Mouse (Mus musculus): ENCODE measurements around the gene Cfap161. TPM values are rescaled to one million over a fixed set of nuclear protein-coding genes. Genes with fewer than 3 reads are reported as not detected.

Gene Cfap161
- polyA plus RNA-seq, 1 experiment from 2014 or later: not detected

DNA sequence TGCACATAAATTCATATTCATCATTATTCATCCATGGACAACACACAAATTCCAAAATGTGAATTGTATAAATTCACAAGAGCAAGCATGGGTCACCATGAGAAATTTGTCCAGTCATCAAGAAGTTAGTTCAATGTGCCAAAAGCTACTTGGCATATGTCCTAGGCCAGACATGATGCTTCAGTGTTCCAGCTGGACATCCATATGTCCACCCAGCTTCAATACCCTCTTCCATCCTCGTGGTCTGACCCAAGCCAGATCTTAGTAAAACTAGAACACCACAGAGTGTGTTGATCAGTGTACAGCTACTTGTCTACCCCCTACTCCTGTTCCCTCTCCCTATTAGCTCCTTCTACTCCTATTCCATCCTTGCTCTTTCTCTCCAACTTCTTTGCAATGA is 43.6 kb downstream of the Cfap161 start:
- ATAC-seq (ENCODE audit: low FRiP score, low read depth): no peak
- Histone ChIP-seq H3K27ac (no peak overlapping the region), H3K9me3 (no peaks in the 10 kb centered on the region), H3K9ac (no peak overlapping the region), H3K4me1 (no peaks in the 10 kb centered on the region), H3K4me2 (replicated peaks) (no peak overlapping the region), H3K36me3 (no peaks in the 10 kb centered on the region), H3K27me3 (replicated peaks) (no peaks in the 10 kb centered on the region), H3K4me3 (no peak overlapping the region)
- WGBS: 76% methylated on average over 1 of the region's 1 CpGs

DNA sequence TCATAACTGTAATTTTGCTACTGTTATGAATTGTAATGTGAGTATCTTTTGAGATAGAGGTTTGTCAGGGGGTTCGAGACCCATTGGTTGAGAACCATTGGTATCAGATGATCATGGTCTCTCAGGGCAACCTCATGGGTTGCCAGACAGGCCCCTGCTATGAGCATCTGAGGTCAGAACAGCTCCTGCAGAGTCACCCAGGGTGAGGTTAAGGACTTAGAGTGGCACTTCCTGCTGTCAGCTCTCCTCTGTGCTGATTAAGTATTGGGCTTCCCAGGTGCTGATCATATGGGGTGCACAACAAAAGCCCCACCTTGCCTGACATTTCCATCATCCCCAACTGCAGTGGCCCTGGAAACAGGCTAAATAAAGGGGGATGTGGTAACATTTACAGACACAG is 46.3 kb downstream of the Cfap161 start:
- H3K4me1 ChIP-seq: no peaks in the 10 kb centered on the region
- WGBS: 97% methylated on average over 1 of the region's 1 CpGs
- H3K4me3 ChIP-seq: no peak overlapping the region
- H3K27me3 ChIP-seq (replicated peaks): no peaks in the 10 kb centered on the region
- H3K9ac ChIP-seq: no peak overlapping the region
- H3K9me3 ChIP-seq: no peaks in the 10 kb centered on the region
- H3K4me2 ChIP-seq (replicated peaks): no peak overlapping the region
- H3K36me3 ChIP-seq: no peaks in the 10 kb centered on the region
- H3K27ac ChIP-seq: no peak overlapping the region
- no peak for ATAC-seq (ENCODE audit: low FRiP score, low read depth)

DNA sequence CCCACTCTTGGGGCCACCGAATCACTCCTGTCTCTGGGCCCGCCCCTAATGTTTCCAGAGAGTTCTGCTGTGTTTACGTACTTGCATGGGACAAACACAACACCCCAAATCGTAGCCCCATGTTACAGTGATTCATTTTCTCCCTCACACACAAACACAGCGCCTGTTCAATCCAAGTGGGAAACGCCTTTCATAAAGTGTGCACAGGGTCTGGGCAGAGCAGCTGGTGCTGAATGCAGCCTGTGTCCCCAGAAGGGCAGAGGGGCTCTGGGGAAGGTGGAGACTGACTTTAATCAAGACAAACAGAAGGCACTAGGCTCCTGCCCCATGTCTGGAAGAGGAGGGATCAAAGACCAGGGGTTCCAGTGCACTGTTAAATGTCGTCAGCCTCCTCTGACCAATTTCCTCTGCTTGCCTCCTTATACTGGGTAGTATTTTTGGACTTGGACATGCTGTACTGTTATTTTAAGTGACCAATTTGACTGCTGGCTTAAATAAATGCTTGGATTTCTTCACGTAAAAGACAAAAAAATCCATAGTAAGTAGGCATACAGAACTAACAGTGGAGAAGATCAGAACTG is 48.5 kb downstream of the Cfap161 start:
- Histone ChIP-seq H3K27me3 (replicated peaks) (no peaks in the 10 kb centered on the region), H3K27ac (no peak overlapping the region), H3K4me2 (replicated peaks) (0 out of 2 replicates have a peak overlapping the region, but pooled peaks have one; percentile 3), H3K4me1 (no peaks in the 10 kb centered on the region), H3K36me3 (no peaks in the 10 kb centered on the region), H3K9ac (no peak overlapping the region), H3K9me3 (no peaks in the 10 kb centered on the region), H3K4me3 (no peak overlapping the region)
- WGBS: 62% methylated on average over 8 of the region's 8 CpGs
- peak; percentile 21; the same call in 1 of the 2 replicates for ATAC-seq (ENCODE audit: low FRiP score, low read depth)

DNA sequence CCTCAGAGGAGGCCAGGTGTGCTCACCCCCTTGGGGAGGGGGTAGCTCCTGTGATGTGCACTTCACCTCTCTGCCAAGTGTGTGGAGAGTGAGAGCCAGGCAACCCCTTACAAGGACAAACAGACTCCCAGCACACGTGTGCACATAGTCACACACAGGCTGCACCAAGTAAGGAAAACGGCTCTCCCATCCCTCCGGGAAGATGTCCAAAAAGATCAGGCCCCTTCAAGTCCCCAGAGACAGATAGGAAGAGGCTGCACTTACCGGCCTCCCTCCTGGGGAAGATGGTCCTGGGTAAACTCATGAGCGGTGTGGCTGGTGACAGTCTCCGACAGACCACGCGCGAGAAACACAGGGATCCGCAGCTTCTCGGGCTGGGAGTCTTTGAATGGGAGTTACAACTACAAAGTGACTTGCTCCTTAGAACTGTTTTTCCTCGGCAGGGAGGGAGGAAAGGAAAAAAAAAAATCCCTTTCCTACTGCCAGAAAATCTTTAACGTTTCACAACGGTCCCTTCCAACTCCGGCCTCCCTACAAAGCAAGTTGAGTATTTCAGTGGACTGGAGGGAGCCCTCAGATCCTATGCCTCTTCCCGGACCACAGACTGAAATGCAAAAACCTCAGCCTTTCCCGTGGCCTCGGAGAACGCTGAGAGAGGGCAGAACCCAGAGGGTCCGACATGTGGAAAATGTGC is 49.1 kb downstream of the Cfap161 start, which contains the start of gene Il16:
TSS of gene Il16 (minus strand) at position 314 of the 694 bp plus-strand sequence.
- Histone ChIP-seq H3K4me3 (no peak within 1 kb of the TSS), H3K27ac (no peak within 1 kb of the TSS), H3K9ac (no peak within 1 kb of the TSS), H3K4me2 (replicated peaks) (peak within 1 kb of the TSS; percentile 3; the same call in 1 of the 2 replicates), H3K36me3 (no peaks in the 10 kb centered on the region), H3K27me3 (replicated peaks) (no peaks in the 10 kb centered on the region), H3K4me1 (no peaks in the 10 kb centered on the region), H3K9me3 (no peaks in the 10 kb centered on the region)
- 53% methylated on average over 20 of the region's 20 CpGs for WGBS
- 0 out of 2 replicates have a peak, but pooled peaks have one; percentile 17 for ATAC-seq (ENCODE audit: low FRiP score, low read depth)

DNA sequence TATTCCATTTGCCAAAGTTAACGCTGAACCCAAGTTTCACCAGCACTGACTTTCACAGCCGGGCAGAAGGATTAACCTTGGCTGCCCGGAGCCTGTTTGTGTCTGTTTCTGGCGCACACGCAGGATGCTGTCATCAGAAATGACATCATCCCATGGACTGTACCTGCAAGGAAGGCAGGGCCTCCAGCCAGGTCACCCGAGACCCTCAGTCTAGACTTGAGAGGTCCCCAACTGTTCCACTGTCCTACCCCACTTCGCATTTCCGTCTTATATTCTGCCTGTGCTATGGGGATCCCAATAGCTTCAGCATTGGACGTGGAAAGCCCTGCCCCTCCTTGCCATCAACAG is 49.6 kb downstream of the Cfap161 start:
- Histone ChIP-seq H3K27me3 (replicated peaks) (no peaks in the 10 kb centered on the region), H3K4me3 (no peak overlapping the region), H3K36me3 (no peaks in the 10 kb centered on the region), H3K9ac (no peak overlapping the region), H3K4me2 (replicated peaks) (no peak overlapping the region), H3K9me3 (no peaks in the 10 kb centered on the region), H3K4me1 (no peaks in the 10 kb centered on the region), H3K27ac (no peak overlapping the region)
- WGBS: 88% methylated on average over 9 of the region's 9 CpGs
- ATAC-seq (ENCODE audit: low FRiP score, low read depth): peak; percentile 25; the same call in 1 of the 2 replicates

DNA sequence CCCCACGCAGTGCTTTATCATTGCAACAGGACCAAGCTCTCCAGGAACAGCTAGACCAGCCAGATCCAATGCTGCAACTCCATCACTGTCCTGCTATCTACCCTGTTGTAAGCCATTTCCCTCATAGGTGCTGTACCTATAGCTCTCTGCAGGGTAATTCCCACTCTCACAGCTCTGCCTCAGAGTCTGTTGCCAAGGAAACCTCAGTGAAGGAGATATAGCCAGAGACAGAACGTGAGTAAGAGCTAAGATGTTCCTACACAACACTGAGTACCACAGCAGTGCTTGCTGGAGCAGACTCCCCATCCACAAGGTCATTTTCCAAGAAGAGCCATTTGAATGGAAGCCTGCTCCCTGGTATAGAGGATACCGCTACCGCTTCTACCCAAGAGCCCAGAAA is 50.4 kb downstream of the Cfap161 start:
- no peak for ATAC-seq (ENCODE audit: low FRiP score, low read depth)

DNA sequence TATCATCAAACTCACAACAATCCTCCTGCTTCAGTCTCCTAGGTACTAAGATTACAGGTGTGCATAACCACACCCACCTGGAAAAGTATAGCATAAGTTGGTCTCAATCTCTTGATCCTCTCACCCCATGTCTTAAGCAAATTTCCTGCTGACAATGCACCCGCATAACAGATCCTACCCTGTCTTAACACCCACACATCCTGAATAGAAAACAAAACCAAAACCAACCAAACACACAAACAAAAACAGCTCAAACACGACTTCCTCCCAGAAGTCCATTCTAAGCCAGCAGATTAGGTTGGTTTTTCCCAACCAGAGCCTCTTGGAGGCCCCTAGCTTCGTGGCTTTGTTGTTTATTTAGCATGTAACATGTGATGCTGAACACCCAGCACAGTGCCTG is 52.0 kb downstream of the Cfap161 start:
- 63% methylated on average over 3 of the region's 3 CpGs for WGBS
- no peak for ATAC-seq (ENCODE audit: low FRiP score, low read depth)
- Histone ChIP-seq H3K27ac (no peak overlapping the region), H3K9ac (no peak overlapping the region), H3K36me3 (no peaks in the 10 kb centered on the region), H3K4me3 (no peak overlapping the region), H3K9me3 (no peaks in the 10 kb centered on the region), H3K4me2 (replicated peaks) (no peak overlapping the region), H3K27me3 (replicated peaks) (no peaks in the 10 kb centered on the region), H3K4me1 (no peaks in the 10 kb centered on the region)

More for the DNA sequence above, 50.4 kb downstream of the Cfap161 start:
- H3K9me3 ChIP-seq: no peaks in the 10 kb centered on the region
- H3K9ac ChIP-seq: no peak overlapping the region
- H3K4me1 ChIP-seq: no peaks in the 10 kb centered on the region
- H3K36me3 ChIP-seq: no peaks in the 10 kb centered on the region
- no peak overlapping the region for H3K4me3 ChIP-seq
- H3K27me3 ChIP-seq (replicated peaks): no peaks in the 10 kb centered on the region
- no peak overlapping the region for H3K4me2 ChIP-seq (replicated peaks)
- 83% methylated on average over 4 of the region's 4 CpGs for WGBS
- H3K27ac ChIP-seq: no peak overlapping the region

DNA sequence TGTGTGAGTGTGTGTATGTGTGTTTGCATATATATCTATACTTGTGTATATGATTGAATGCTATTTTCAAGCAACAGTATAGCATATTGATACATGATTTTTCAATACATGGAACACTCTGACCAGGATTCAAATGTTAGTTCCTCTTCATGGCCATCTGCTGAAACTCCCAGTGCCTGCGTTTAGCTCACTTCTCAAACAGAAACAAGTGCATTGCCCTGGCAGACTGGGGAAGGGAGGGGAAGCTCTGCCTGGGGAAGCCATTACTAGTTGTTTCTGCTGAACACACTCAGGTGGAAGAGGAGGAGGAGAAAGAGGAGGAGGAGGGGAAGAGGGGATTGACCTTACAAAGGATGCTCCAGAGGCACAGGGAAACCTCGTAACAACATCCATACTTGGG is 52.7 kb downstream of the Cfap161 start:
- H3K9me3 ChIP-seq: no peaks in the 10 kb centered on the region
- H3K27ac ChIP-seq: no peak overlapping the region
- H3K4me2 ChIP-seq (replicated peaks): no peak overlapping the region
- no peaks in the 10 kb centered on the region for H3K36me3 ChIP-seq
- ATAC-seq (ENCODE audit: low FRiP score, low read depth): no peak
- H3K27me3 ChIP-seq (replicated peaks): no peaks in the 10 kb centered on the region
- H3K4me3 ChIP-seq: no peak overlapping the region
- WGBS: 93% methylated on average over 2 of the region's 2 CpGs
- H3K9ac ChIP-seq: no peak overlapping the region
- no peaks in the 10 kb centered on the region for H3K4me1 ChIP-seq

DNA sequence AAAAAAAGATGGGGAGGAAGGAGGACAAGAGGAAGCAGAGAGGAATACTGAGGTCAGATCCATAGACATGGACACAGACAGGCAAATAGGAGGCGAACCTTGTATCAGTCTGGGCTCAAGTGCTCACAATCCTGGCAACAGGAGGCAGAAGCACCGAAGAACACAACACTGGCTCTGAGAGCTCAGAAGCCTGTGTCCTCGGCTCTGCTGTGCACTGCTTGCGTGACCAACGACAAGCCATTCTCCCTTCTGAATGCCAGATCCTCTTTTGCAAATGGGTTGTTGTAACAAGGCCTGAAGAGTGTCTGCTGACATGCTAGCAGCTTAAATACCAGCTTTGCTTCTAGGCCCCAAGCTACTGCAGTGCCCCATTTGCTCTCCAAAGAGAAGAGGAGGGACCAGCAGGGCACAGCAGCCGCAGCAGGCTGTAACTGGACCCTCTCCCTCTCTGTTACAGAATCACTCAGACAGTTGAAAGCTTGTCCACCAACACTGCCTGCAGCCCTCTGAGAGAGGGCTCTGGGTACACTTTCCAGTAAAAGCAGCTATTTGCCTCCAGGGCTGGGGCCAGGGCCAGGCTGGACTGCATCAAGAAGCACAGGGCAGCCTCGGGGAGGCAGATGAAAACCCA is 54.9 kb downstream of the Cfap161 start:
- Histone ChIP-seq H3K4me3 (no peak overlapping the region), H3K9ac (no peak overlapping the region), H3K4me2 (replicated peaks) (no peak overlapping the region), H3K27ac (no peak overlapping the region), H3K9me3 (no peaks in the 10 kb centered on the region), H3K27me3 (replicated peaks) (no peaks in the 10 kb centered on the region), H3K36me3 (no peaks in the 10 kb centered on the region), H3K4me1 (no peaks in the 10 kb centered on the region)
- WGBS: 50% methylated on average over 7 of the region's 7 CpGs
- ATAC-seq (ENCODE audit: low FRiP score, low read depth): no peak

DNA sequence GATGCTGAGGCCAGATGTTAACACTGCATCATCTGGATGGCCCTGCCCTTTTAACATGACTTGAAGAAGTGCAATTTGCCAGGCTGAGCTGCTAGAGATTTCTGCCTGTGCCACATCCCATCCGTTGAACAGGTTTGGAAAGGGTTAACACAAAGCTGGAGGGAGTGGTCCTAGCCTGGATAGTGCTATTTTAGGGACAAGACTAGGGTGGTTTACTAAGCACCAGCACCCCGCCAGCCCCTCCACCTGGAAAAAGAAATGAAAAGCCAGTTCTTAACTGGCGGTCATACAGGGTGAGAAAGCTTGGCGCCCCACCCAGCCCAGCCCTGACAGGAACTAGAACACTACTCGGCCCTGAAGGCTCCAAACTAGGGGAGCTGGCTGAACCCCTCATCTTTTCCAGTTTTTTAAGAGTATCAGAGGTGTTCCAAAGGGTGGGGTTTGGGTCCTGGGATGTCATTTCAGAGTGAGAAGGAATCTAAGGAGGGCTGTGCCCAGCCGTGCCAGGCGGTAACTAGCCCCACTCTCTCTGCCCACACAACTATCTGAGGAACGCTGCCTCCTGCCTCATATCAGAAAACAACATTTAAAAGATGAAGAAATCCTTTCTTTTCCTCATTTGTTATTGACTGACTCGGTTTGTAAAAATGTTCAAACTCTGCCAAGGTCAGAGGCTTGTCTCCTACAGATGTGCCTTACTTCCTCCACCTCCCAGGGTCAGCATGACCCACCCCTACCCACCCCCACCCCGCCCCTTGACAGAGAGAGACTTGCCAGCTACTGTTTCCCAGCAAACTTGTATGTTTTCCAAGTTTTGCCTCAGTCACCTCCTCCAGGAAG is 55.8 kb downstream of the Cfap161 start:
- Histone ChIP-seq H3K9ac (no peak overlapping the region), H3K27me3 (replicated peaks) (no peaks in the 10 kb centered on the region), H3K4me1 (no peaks in the 10 kb centered on the region), H3K4me3 (no peak overlapping the region), H3K4me2 (replicated peaks) (no peak overlapping the region), H3K27ac (no peak overlapping the region), H3K9me3 (no peaks in the 10 kb centered on the region), H3K36me3 (no peaks in the 10 kb centered on the region)
- no peak for ATAC-seq (ENCODE audit: low FRiP score, low read depth)
- WGBS: 71% methylated on average over 10 of the region's 10 CpGs

DNA sequence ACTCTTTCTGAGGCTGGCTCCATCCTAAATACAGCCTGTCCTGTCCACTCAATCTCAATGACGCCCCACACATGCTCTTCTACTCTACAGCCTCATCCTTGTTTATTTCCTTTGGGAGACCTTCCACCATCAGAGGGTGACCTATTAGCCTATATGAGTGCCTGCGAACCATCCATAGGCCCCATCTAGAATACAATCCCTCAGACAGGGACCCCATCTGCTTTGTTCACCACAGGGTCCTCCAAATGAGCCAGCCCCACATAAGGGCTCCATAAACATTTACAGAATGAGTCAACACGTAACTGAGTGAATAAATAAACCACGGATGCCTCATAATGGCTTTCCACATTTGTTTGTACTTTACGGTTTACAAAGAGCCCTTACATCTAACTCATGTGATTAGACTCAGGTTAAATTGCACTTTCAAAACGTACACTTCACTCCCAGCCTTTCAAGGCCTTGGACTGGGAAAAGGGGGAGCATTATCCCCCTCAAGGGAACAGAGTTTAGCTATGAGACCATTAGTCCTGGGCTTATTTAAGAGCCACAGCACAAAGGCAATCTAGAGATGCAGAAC is 56.7 kb downstream of the Cfap161 start:
- WGBS: 39% methylated on average over 6 of the region's 6 CpGs
- Histone ChIP-seq H3K4me3 (no peak overlapping the region), H3K4me2 (replicated peaks) (no peak overlapping the region), H3K36me3 (no peaks in the 10 kb centered on the region), H3K4me1 (no peaks in the 10 kb centered on the region), H3K27me3 (replicated peaks) (no peaks in the 10 kb centered on the region), H3K9me3 (no peaks in the 10 kb centered on the region), H3K9ac (no peak overlapping the region), H3K27ac (no peak overlapping the region)
- no peak for ATAC-seq (ENCODE audit: low FRiP score, low read depth)
